Mouse (Mus musculus) kidney, postnatal 10 days (tissue): Measurements from ENCODE around the gene Usp25.

Experiments used
- DNase-seq: peaks from one replicate; pipeline ENCODE4 v3.0.0; 2021; ENCODE audit warnings: mixed read lengths

Usp25 gene

DNA sequence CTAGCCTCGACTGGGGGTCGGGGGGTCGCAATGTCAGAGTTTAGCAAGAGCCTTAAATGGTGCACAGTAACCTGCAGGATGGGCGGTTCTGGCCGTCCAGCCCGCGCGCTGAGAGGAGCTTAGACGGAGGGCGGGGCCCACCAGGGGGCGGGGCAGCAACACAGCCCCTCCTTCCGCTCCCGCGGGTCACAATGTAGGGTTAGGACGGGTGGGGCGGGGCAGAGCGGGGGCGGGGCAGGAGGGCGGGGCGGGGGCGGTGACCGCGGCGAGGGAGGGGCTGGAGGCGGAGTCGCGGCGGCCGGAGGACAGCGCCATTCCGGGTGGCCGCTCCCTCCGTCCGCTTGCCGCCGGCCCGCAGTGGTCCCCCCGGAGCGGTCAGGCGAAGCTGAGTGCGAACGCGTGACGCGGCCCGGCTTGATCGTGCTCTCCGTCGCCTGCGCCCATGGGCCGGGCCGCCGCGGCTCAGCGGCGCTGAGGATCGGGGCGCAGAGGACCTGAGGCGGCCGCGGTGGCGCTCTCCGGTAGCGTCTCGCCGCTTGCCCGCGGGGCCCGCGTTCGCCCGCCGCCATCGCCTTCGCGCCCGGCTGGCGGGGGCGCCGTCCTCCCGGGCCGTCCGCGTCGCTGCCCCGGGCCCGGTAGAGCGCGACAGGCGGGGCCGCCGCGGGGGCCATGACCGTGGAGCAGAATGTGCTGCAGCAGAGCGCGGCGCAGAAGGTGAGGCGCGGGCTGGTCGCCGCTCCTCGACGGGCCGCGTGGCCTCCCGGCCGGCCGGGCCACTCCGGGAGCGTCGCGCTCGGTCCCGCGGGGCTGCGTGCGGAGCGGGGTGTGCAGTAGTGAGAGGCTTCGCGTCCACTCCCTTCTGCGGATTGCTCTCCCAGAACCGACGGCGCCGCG, at the start of gene Usp25:
TSS of gene Usp25 (plus strand) at position 280 of the 894 bp plus-strand sequence.
- peak; percentile 96 for DNase-seq

GRCm38 (mm10) chr16:76967593-76968275, 45.8 kb upstream of the Usp25 start:
- DNase-seq: no peak

DNA sequence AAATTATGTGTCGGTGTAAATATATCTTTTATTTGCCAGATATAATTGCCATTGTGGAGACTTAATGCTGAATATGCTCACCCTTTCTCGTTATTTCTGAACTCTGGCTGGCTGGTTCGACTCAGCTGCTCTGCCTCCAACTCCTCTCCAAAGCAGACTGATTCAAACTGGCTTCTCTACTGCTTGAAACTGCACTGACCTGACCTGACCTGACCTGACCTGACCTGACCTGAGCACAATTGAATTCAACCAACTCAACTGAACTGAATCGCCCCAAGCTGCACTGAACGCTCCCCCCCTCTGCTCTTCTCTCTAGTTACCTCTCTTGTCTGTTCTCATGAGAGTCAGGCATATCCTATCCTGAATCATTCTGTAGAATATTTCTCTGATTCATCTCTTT, 42.3 kb upstream of the Usp25 start:
- DNase-seq: no peak

- no peak for DNase-seq
These were observed 36.6 kb upstream of the Usp25 start for GRCm38 (mm10) chr16:76976787-76977430.

- no peak for DNase-seq
These were observed 29.8 kb upstream of the Usp25 start for GRCm38 (mm10) chr16:76983696-76984095.

GRCm38 (mm10) chr16:76987711-76988110, 25.8 kb upstream of the Usp25 start:
- no peak for DNase-seq

DNA sequence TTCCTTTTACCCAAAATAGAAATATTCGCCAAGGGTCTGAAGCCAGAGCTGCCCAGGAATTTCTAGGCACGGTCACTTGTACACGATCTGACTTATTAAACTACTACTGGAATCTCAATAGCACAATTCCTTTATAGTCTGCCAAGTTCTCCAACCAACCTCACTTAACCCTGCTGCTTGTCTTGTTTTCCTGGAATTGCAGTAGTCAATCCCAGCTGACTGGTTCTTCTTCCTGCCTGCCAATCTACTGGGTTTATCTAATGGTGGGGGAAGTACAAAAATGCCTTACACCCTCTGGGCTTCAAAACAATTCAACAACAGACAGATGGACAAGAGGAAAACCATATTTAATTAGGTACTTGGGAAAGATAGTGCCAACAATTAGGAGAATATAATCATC, 9.6 kb upstream of the Usp25 start:
- no peak for DNase-seq

GRCm38 (mm10) chr16:77009173-77009572, 4.3 kb upstream of the Usp25 start:
- DNase-seq: no peak

- DNase-seq: no peak
These were observed 1.1 kb downstream of the Usp25 start for GRCm38 (mm10) chr16:77014321-77015211.

- DNase-seq: no peak
These were observed 2.2 kb downstream of the Usp25 start for GRCm38 (mm10) chr16:77015380-77016346.

DNA sequence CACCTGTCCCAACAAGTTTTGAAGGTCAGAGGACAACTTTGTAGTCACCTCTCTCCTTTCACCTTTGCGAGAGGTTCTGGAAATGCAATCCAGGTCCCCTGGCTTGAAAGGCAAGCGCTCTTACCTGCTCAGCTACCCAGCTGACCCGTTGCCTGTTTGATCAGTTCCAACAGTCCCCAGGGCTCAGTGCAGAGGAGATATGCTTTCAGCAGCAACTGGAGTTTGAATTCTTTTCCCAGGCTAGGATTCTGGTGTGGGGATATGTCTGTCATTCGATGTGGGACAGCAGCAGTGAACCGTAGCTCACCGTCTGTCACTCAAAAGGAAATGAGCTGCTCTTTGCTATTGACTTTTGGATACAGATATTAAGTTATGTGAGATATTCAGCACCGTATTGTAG, 4.4 kb downstream of the Usp25 start:
- DNase-seq: no peak

GRCm38 (mm10) chr16:77020190-77020589, 6.7 kb downstream of the Usp25 start:
- DNase-seq: no peak

GRCm38 (mm10) chr16:77023627-77024379, 10.3 kb downstream of the Usp25 start:
- DNase-seq: no peak

DNA sequence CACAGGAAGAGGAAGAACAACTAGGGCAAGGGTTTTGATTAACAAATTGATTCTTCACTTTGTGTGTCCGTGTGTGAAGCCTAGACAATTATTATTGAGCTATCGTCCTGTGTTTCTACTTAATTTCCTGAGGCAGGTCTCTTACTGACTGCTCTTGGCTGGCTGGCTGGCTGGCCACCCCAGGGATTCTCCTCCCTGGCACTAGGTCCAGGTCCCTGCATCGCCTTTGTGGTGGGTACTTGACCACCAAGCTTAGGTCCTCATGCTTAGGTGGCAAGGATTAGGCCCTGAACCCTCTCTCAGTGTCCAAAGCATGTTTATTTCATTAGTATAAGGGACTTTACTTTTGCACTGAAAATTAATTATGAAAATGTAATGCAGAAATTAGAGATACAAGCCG, 12.6 kb downstream of the Usp25 start:
- no peak for DNase-seq

GRCm38 (mm10) chr16:77026933-77027332, 13.4 kb downstream of the Usp25 start:
- no peak for DNase-seq

DNA sequence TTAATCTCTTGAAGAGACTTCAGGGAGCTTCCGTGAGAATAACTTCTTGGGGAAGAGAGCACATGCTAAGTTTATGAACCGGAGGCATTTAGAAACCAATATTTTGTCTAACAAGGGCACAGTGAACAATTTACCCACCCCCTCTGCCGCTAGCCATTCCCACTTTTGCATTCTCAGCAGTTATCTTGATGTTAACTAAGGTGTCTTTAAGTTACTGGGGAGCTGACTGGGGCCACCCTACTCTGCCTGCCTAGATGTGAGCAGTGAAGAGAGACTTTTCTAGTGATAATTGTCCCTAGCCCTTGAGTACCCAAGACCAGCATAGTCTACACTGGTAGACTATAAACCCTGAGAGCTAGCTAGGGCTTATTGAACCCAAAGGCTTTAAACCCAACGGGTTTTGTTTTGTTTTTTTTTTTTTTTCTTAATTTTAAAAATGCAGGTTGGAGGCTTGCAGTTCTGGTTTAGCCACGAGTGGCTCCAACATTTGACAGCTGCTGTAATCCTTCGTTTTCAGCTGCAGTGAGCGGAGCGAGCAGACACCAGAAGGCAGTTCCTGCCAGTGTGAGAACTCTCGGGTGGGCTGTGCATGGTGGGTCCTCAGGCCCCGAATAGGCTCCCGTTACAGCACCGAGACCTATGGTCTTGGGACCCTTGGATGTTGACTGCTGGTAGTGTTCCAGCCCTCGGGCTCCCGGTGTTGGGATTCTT, 14.6 kb downstream of the Usp25 start:
- DNase-seq: no peak

DNA sequence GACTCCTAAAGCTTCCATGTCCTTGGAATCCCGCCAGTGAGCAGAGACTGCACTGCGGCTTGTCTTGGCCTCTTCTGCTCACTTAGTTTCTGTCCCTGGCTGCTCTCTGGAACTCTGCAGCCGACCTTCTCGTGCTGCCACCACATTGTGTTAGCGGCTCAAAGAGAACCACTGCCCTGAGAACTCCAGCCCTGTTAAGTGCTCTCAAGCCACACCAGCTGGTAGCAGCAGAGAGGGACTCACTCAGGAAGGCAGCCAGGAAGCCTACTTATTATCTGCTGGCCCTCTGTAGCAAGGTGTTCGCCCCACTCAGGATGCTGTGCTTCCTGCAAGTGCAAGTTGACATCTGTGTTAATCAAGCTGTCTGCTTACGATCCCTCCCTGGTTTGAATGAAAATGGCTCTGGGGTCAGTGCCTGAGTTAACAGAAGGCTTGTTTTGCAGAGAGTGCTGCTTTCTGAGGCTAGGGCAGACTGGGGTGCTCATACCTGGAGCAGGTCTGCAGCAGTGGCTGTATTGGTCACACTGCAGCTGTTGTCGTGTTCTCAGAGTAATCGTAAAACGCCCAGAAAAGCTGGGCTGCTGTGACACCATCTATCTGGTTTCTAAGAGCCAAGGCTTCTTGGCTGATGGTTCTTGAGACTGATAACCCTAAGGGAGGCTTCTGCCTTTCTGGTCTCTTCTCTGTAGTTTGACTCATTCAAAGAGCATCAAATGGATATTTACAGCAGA, 15.3 kb downstream of the Usp25 start:
- DNase-seq: peak; percentile 74

- no peak for DNase-seq
These were observed 16.9 kb downstream of the Usp25 start for GRCm38 (mm10) chr16:77030435-77030834.

DNA sequence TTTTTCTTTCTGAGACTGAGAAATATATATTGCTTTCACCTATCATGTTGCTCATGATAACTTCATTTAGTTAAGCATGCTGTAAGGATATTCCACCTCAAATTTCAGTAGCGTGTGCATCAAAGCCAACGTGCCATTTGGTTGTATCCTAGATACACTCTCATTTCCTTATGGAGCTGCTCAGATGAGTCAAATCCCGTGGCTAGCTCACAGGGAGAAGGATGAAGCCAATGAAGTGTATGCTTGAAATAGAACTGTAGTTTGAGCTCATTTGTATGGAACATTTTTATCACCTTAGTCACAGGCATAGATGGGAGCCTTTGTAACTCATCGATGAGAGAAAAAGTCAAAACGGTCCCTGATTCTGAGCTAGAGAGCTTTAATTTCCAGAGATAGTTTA, 20.8 kb downstream of the Usp25 start:
- no peak for DNase-seq
